Mouse (Mus musculus) embryonic facial prominence, embryonic 11.5 days (tissue): ENCODE measurements around the gene Ldha. TPM values are rescaled to one million over a fixed set of nuclear protein-coding genes. Genes with fewer than 3 reads are reported as not detected.
A peak's percentile ranks its signal among the peaks of the same experiment; 100 is the strongest.

Experiments used
- ATAC-seq: fragments of 200-750 bp; cut with Nextera tagmentation; replicated peaks from 2 replicates; pipeline ENCODE4 v1.8.0; 2017; ENCODE audit warnings: low read depth; ENCODE audit not compliant: insufficient number of reproducible peaks, low FRiP score, low TSS enrichment
- DNase-seq: peaks from one replicate; pipeline ENCODE4 v3.0.0-alpha.2; 2015; ENCODE audit warnings: low spot score
- H3K27ac ChIP-seq: fragments of 300-500 bp; sonication (generic); replicated peaks from 2 replicates; pipeline ENCODE4 v1.5.1; 2014; ENCODE audit warnings: mild to moderate bottlenecking, low read depth, low read length, control low read depth
- H3K27me3 ChIP-seq: fragments of 300-500 bp; sonication (generic); 2 replicates; pipeline ENCODE4 v1.6.1; 2014; ENCODE audit warnings: mild to moderate bottlenecking, low read length, moderate library complexity, mixed read lengths; ENCODE audit not compliant: control insufficient read depth, insufficient read depth
- H3K36me3 ChIP-seq: fragments of 300-500 bp; sonication (generic); replicated peaks from 2 replicates; pipeline ENCODE4 v1.6.1; 2014; ENCODE audit warnings: low read depth, mild to moderate bottlenecking, low read length, moderate library complexity, mixed read lengths; ENCODE audit not compliant: control insufficient read depth, insufficient read depth
- H3K4me1 ChIP-seq: fragments of 300-500 bp; sonication (generic); 2 replicates; pipeline ENCODE4 v1.6.1; 2014; ENCODE audit warnings: low read length, mixed read lengths; ENCODE audit not compliant: control insufficient read depth, insufficient read depth
- H3K4me2 ChIP-seq: fragments of 300-500 bp; sonication (generic); 2 replicates; pipeline ENCODE4 v1.6.1; 2014; ENCODE audit warnings: low read depth, mild to moderate bottlenecking, control low read depth, low read length, moderate library complexity
- H3K4me3 ChIP-seq: fragments of 300-500 bp; sonication (generic); 2 replicates; pipeline ENCODE4 v1.5.1; 2014; ENCODE audit warnings: low read depth, low read length, control low read depth
- H3K9ac ChIP-seq: fragments of 300-500 bp; sonication (generic); replicated peaks from 2 replicates; pipeline ENCODE4 v1.6.1; 2014; ENCODE audit warnings: mild to moderate bottlenecking, control low read depth, low read length
- H3K9me3 ChIP-seq: fragments of 300-500 bp; sonication (generic); replicated peaks from 2 replicates; pipeline ENCODE4 v1.6.1; 2016; ENCODE audit warnings: mild to moderate bottlenecking, low read length, inconsistent platforms, mixed read lengths; ENCODE audit not compliant: control insufficient read depth
- whole genome bisulfite sequencing: fragments of 180-500 bp; shearing (Covaris S2); extraction: QIAGEN DNeasy Blood & Tissue Kit; methylation state at CpG from one replicate; pipeline ENCODE4 v1.1.7; 2014; 5-methylcytosine and 5-hydroxymethylcytosine counted together
- polyA plus RNA-seq: library from polyadenylated mRNA; unstranded; fragments of >200 nt; fragmentation: Nextera tagmentation; extraction: Ambion mirVana; gene quantifications from 2 replicates; pipeline ENCODE4 v1.2.1, GENCODE M21; 2014

Gene Ldha
- polyA plus RNA-seq, 1 experiment from 2014 or later = 1,561 TPM

- DNase-seq (no peak), ATAC-seq (0 out of 2 replicates have a peak, but pooled peaks have one; percentile 35)
- WGBS = 68% methylated on average over 6 of the region's 6 CpGs
These were observed 8.0 kb upstream of the Ldha start for GRCm38 (mm10) chr7:46833266-46833665.

GRCm38 (mm10) chr7:46833670-46834255, 7.5 kb upstream of the Ldha start:
- no peaks in the 10 kb centered on the region for H3K36me3 ChIP-seq
- H3K27ac ChIP-seq = no peak overlapping the region
- no peaks in the 10 kb centered on the region for H3K27me3 ChIP-seq
- no peak overlapping the region for H3K4me3 ChIP-seq
- 85% methylated on average over 7 of the region's 7 CpGs for WGBS
- DNase-seq (no peak), ATAC-seq (no peak)
- peaks cover 2% of the 10 kb centered on the region for H3K4me1 ChIP-seq
- no peak overlapping the region for H3K9ac ChIP-seq
- no peaks in the 10 kb centered on the region; the same call in 1 of the 2 replicates for H3K9me3 ChIP-seq
- no peak overlapping the region for H3K4me2 ChIP-seq

More at GRCm38 (mm10) chr7:46833266-46833665, 8.0 kb upstream of the Ldha start:
- H3K4me2 ChIP-seq = no peak overlapping the region
- H3K9ac ChIP-seq = no peak overlapping the region
- no peaks in the 10 kb centered on the region; the same call in 1 of the 2 replicates for H3K9me3 ChIP-seq
- H3K36me3 ChIP-seq = no peaks in the 10 kb centered on the region
- no peak overlapping the region for H3K4me3 ChIP-seq
- no peaks in the 10 kb centered on the region for H3K27me3 ChIP-seq
- no peak overlapping the region for H3K27ac ChIP-seq
- peaks cover 2% of the 10 kb centered on the region for H3K4me1 ChIP-seq

GRCm38 (mm10) chr7:46834994-46835610, 6.2 kb upstream of the Ldha start:
- Histone ChIP-seq H3K4me2 (no peak overlapping the region), H3K9ac (no peak overlapping the region)

GRCm38 (mm10) chr7:46836357-46836756, 4.9 kb upstream of the Ldha start:
- Histone ChIP-seq H3K4me1 (peaks cover 2% of the 10 kb centered on the region), H3K27me3 (no peaks in the 10 kb centered on the region), H3K9me3 (no peaks in the 10 kb centered on the region), H3K4me3 (no peak overlapping the region), H3K9ac (no peak overlapping the region), H3K27ac (no peak overlapping the region), H3K4me2 (no peak overlapping the region), H3K36me3 (no peaks in the 10 kb centered on the region)
- 89% methylated on average over 5 of the region's 5 CpGs for WGBS
- ATAC-seq (no peak), DNase-seq (no peak)

More at GRCm38 (mm10) chr7:46834994-46835610, 6.2 kb upstream of the Ldha start:
- no peak overlapping the region for H3K27ac ChIP-seq
- H3K36me3 ChIP-seq = no peaks in the 10 kb centered on the region
- no peaks in the 10 kb centered on the region for H3K9me3 ChIP-seq
- H3K27me3 ChIP-seq = no peaks in the 10 kb centered on the region
- ATAC-seq (0 out of 2 replicates have a peak, but pooled peaks have one; percentile 10), DNase-seq (no peak)
- H3K4me1 ChIP-seq = peaks cover 2% of the 10 kb centered on the region
- no peak overlapping the region for H3K4me3 ChIP-seq
- WGBS = 21% methylated on average over 12 of the region's 14 CpGs

- no peak for ATAC-seq
- no peak overlapping the region for H3K27ac ChIP-seq
- H3K4me3 ChIP-seq = no peak overlapping the region
- 50% methylated on average over 5 of the region's 5 CpGs for WGBS
- no peak for DNase-seq
- H3K4me1 ChIP-seq = peaks cover 2% of the 10 kb centered on the region
- H3K36me3 ChIP-seq = no peaks in the 10 kb centered on the region
- H3K9me3 ChIP-seq = no peaks in the 10 kb centered on the region
- H3K9ac ChIP-seq = no peak overlapping the region
- no peaks in the 10 kb centered on the region for H3K27me3 ChIP-seq
- no peak overlapping the region for H3K4me2 ChIP-seq
These were observed 4.2 kb upstream of the Ldha start for GRCm38 (mm10) chr7:46837073-46837472.

GRCm38 (mm10) chr7:46838104-46838671, 3.1 kb upstream of the Ldha start:
- Histone ChIP-seq H3K27ac (no peak overlapping the region), H3K36me3 (no peaks in the 10 kb centered on the region), H3K9me3 (no peaks in the 10 kb centered on the region), H3K9ac (peak overlapping the region; percentile 39; the same call in 1 of the 2 replicates), H3K4me3 (no peak overlapping the region), H3K4me2 (no peak overlapping the region; the same call in 1 of the 2 replicates), H3K27me3 (no peaks in the 10 kb centered on the region), H3K4me1 (peaks cover 2% of the 10 kb centered on the region)
- no peak for ATAC-seq
- peak; percentile 62 for DNase-seq
- 5% methylated on average over 8 of the region's 9 CpGs for WGBS

- 9% methylated on average over 8 of the region's 8 CpGs for WGBS
- Histone ChIP-seq H3K4me1 (peaks cover 2% of the 10 kb centered on the region), H3K4me3 (no peak overlapping the region), H3K9me3 (no peaks in the 10 kb centered on the region), H3K36me3 (no peaks in the 10 kb centered on the region), H3K9ac (no peak overlapping the region), H3K27me3 (no peaks in the 10 kb centered on the region), H3K4me2 (no peak overlapping the region), H3K27ac (no peak overlapping the region)
- ATAC-seq (no peak), DNase-seq (peak; percentile 39)
These were observed 2.4 kb upstream of the Ldha start for GRCm38 (mm10) chr7:46838891-46839302.

- ATAC-seq = no peak
- Histone ChIP-seq H3K9me3 (no peaks in the 10 kb centered on the region), H3K4me1 (peaks cover 2% of the 10 kb centered on the region), H3K4me2 (no peak overlapping the region), H3K9ac (no peak overlapping the region), H3K27me3 (no peaks in the 10 kb centered on the region), H3K4me3 (no peak overlapping the region), H3K27ac (no peak overlapping the region), H3K36me3 (no peaks in the 10 kb centered on the region)
- DNase-seq = no peak
- WGBS = 24% methylated on average over 7 of the region's 7 CpGs
These were observed 1.8 kb upstream of the Ldha start for GRCm38 (mm10) chr7:46839446-46839845.
